Mouse (Mus musculus): Measurements from ENCODE around the gene Srd5a1.
"Not testable (repeated sequence)": the region's sequence is repeated elsewhere in the genome, so short reads cannot be mapped to it uniquely, and the experiment has no call there.

The Srd5a1 gene

GRCm38 (mm10) chr13:69577181-69577834, 33.9 kb downstream of the Srd5a1 start:
- DNase-seq (ENCODE audit: extremely low read depth, low read depth, low spot score) = no peak

- DNase-seq (ENCODE audit: extremely low read depth, low read depth, low spot score) = no peak
These were observed 34.6 kb downstream of the Srd5a1 start for GRCm38 (mm10) chr13:69576676-69577075.

GRCm38 (mm10) chr13:69572594-69572993, 38.6 kb downstream of the Srd5a1 start:
- DNase-seq (ENCODE audit: extremely low read depth, low read depth, low spot score) = no peak

GRCm38 (mm10) chr13:69569201-69569600, 42.0 kb downstream of the Srd5a1 start:
- DNase-seq (ENCODE audit: extremely low read depth, low read depth, low spot score) = no peak

- DNase-seq (ENCODE audit: extremely low read depth, low read depth, low spot score) = not testable (repeated sequence)
These were observed 45.8 kb downstream of the Srd5a1 start for GRCm38 (mm10) chr13:69565401-69565800.

- DNase-seq (ENCODE audit: extremely low read depth, low read depth, low spot score) = no peak
These were observed 46.7 kb downstream of the Srd5a1 start for GRCm38 (mm10) chr13:69564573-69564972.

- no peak for DNase-seq (ENCODE audit: extremely low read depth, low read depth, low spot score)
These were observed 47.3 kb downstream of the Srd5a1 start for GRCm38 (mm10) chr13:69563905-69564304.

GRCm38 (mm10) chr13:69562654-69563574, 48.3 kb downstream of the Srd5a1 start:
- no peak for DNase-seq (ENCODE audit: extremely low read depth, low read depth, low spot score)

GRCm38 (mm10) chr13:69562004-69562403, 49.2 kb downstream of the Srd5a1 start:
- no peak for DNase-seq (ENCODE audit: extremely low read depth, low read depth, low spot score)

- no peak for DNase-seq (ENCODE audit: extremely low read depth, low read depth, low spot score)
These were observed 51.8 kb downstream of the Srd5a1 start for GRCm38 (mm10) chr13:69559291-69559961.

GRCm38 (mm10) chr13:69558098-69558660, 53.1 kb downstream of the Srd5a1 start:
- DNase-seq (ENCODE audit: extremely low read depth, low read depth, low spot score) = no peak

GRCm38 (mm10) chr13:69556728-69557127, 54.5 kb downstream of the Srd5a1 start:
- no peak for DNase-seq (ENCODE audit: extremely low read depth, low read depth, low spot score)

- DNase-seq (ENCODE audit: extremely low read depth, low read depth, low spot score) = no peak
These were observed 55.2 kb downstream of the Srd5a1 start for GRCm38 (mm10) chr13:69555957-69556482.

GRCm38 (mm10) chr13:69555045-69555444, 56.2 kb downstream of the Srd5a1 start:
- DNase-seq (ENCODE audit: extremely low read depth, low read depth, low spot score) = no peak

- no peak for DNase-seq (ENCODE audit: extremely low read depth, low read depth, low spot score)
These were observed 57.0 kb downstream of the Srd5a1 start for GRCm38 (mm10) chr13:69554255-69554654.

GRCm38 (mm10) chr13:69553024-69553423, 58.2 kb downstream of the Srd5a1 start:
- DNase-seq (ENCODE audit: extremely low read depth, low read depth, low spot score) = no peak

GRCm38 (mm10) chr13:69550831-69551230, 60.4 kb downstream of the Srd5a1 start:
- no peak for DNase-seq (ENCODE audit: extremely low read depth, low read depth, low spot score)

- no peak for DNase-seq (ENCODE audit: extremely low read depth, low read depth, low spot score)
These were observed 61.3 kb downstream of the Srd5a1 start for GRCm38 (mm10) chr13:69549980-69550379.

GRCm38 (mm10) chr13:69547488-69548180, 63.6 kb downstream of the Srd5a1 start:
- no peak for DNase-seq (ENCODE audit: extremely low read depth, low read depth, low spot score)

GRCm38 (mm10) chr13:69545019-69545418, 66.2 kb downstream of the Srd5a1 start:
- DNase-seq (ENCODE audit: extremely low read depth, low read depth, low spot score) = no peak

Data from fat pad, adult 2 months (tissue).